Mouse (Mus musculus): ENCODE measurements around the gene Foxm1. TPM values are rescaled to one million over a fixed set of nuclear protein-coding genes. Genes with fewer than 3 reads are reported as not detected.

Foxm1 gene
- total and polyA plus RNA-seq, 3 experiments, result 13.7 to 61.9 (median 31.1) TPM

- Histone ChIP-seq H3K9me3 (replicated peaks; ENCODE audit: insufficient read depth, low read length) (no peaks in the 10 kb centered on the region), H3K9ac (ENCODE audit: control insufficient read depth, low read depth, low read length, poor library complexity, severe bottlenecking) (no peak overlapping the region), H3K4me3 (ENCODE audit: control insufficient read depth in 1 of 2, insufficient read depth in 1 of 2, low read depth in 2 of 2, low read length in 2 of 2) (no peak overlapping the region), H3K27me3 (ENCODE audit: control insufficient read depth in 1 of 2, insufficient read depth in 2 of 2, low read length in 2 of 2) (no peaks in the 10 kb centered on the region), H3K36me3 (ENCODE audit: control insufficient read depth in 1 of 2, insufficient read depth in 2 of 2, low read length in 2 of 2) (peaks cover 0 to 19% of the 10 kb centered on the region in 2 experiments; a peak in 2 of 4 replicates), H3K27ac (ENCODE audit: control insufficient read depth, low read depth, low read length) (no peak overlapping the region), H3K4me1 (ENCODE audit: control insufficient read depth in 1 of 2, insufficient read depth in 2 of 2, low read length in 2 of 2) (peaks cover 2 to 16% of the 10 kb centered on the region in 2 experiments; a peak in 3 of 4 replicates), H3K79me2 (ENCODE audit: control insufficient read depth, insufficient read depth, low read length, poor library complexity) (no peaks in the 10 kb centered on the region)
- DNase-seq (ENCODE audit: low read depth, low spot score), result no peak
- no peak for TF ChIP-seq ZKSCAN1 (IDR thresholded peaks at IDR 0.05; ENCODE audit: low read depth, low read length)
- no peak for TF ChIP-seq USF1 (IDR thresholded peaks at IDR 0.05; ENCODE audit: low read depth, low read length)
- TF ChIP-seq UBTF (IDR thresholded peaks at IDR 0.05; ENCODE audit: borderline replicate concordance, insufficient read depth, low read depth, low read length), result no peak
- TF ChIP-seq CHD1 (IDR thresholded peaks at IDR 0.05; ENCODE audit: low read depth, low read length), result no peak
- TF ChIP-seq BHLHE40 (IDR thresholded peaks at IDR 0.05; ENCODE audit: borderline replicate concordance, low read depth, low read length), result no peak
- no peak for TF ChIP-seq SMC3 (IDR thresholded peaks at IDR 0.05; ENCODE audit: low read depth, low read length)
- no peak for TF ChIP-seq POLR2AphosphoS2 (IDR thresholded peaks at IDR 0.05; ENCODE audit: low read length)
- no peak for TF ChIP-seq MYC (IDR thresholded peaks at IDR 0.05; ENCODE audit: low read depth, low read length)
- no peak for TF ChIP-seq NRF1 (IDR thresholded peaks at IDR 0.05; ENCODE audit: insufficient read depth, low read depth, low read length, poor library complexity, severe bottlenecking)
- TF ChIP-seq CTCF (IDR thresholded peaks at IDR 0.05 in 2 of 3, conservative IDR thresholded peaks at IDR 0.05 in 1 of 3; ENCODE audit: control insufficient read depth in 1 of 3, insufficient read depth in 1 of 3, low read depth in 2 of 3, low read length in 3 of 3, poor library complexity in 1 of 3, severe bottlenecking in 1 of 3), result no peak
- TF ChIP-seq CHD2 (IDR thresholded peaks at IDR 0.05; ENCODE audit: low read length), result no peak
- no peak for TF ChIP-seq TCF12 (IDR thresholded peaks at IDR 0.05; ENCODE audit: low read depth, low read length)
- TF ChIP-seq MAFK (IDR thresholded peaks at IDR 0.05; ENCODE audit: borderline replicate concordance, low read depth, low read length), result no peak
- no peak for TF ChIP-seq MXI1 (IDR thresholded peaks at IDR 0.05; ENCODE audit: low read depth, low read length)
- TF ChIP-seq ZNF384 (IDR thresholded peaks at IDR 0.05; ENCODE audit: low read depth, low read length), result no peak
- TF ChIP-seq JUND (IDR thresholded peaks at IDR 0.05; ENCODE audit: low read depth, low read length), result no peak
Measured at GRCm38 (mm10) chr6:128349711-128350110, 13.1 kb upstream of the Foxm1 start.

- Histone ChIP-seq H3K27ac (ENCODE audit: control insufficient read depth, low read depth, low read length) (no peak overlapping the region), H3K9me3 (replicated peaks; ENCODE audit: insufficient read depth, low read length) (no peaks in the 10 kb centered on the region), H3K36me3 (ENCODE audit: control insufficient read depth in 1 of 2, insufficient read depth in 2 of 2, low read length in 2 of 2) (peaks cover 0 to 8% of the 10 kb centered on the region in 2 experiments; a peak in 3 of 4 replicates), H3K4me1 (ENCODE audit: control insufficient read depth in 1 of 2, insufficient read depth in 2 of 2, low read length in 2 of 2) (peaks cover 0 to 5% of the 10 kb centered on the region in 2 experiments; a peak in 2 of 4 replicates), H3K79me2 (ENCODE audit: control insufficient read depth, insufficient read depth, low read length, poor library complexity) (peaks cover 4% of the 10 kb centered on the region), H3K9ac (ENCODE audit: control insufficient read depth, low read depth, low read length, poor library complexity, severe bottlenecking) (no peak overlapping the region), H3K4me3 (ENCODE audit: control insufficient read depth in 1 of 2, insufficient read depth in 1 of 2, low read depth in 2 of 2, low read length in 2 of 2) (no peak overlapping the region), H3K27me3 (ENCODE audit: control insufficient read depth in 1 of 2, insufficient read depth in 2 of 2, low read length in 2 of 2) (no peaks in the 10 kb centered on the region)
- TF ChIP-seq POLR2AphosphoS2 (IDR thresholded peaks at IDR 0.05; ENCODE audit: low read length) (no peak), ELF1 (IDR thresholded peaks at IDR 0.05; ENCODE audit: low read depth, low read length) (no peak), MEF2A (IDR thresholded peaks at IDR 0.05; ENCODE audit: extremely low read depth, insufficient replicate concordance, low read depth, low read length, poor library complexity, severe bottlenecking) (no peak)
- peak; percentile 33 for DNase-seq (ENCODE audit: low read depth, low spot score)
Measured at GRCm38 (mm10) chr6:128354140-128354539, 8.6 kb upstream of the Foxm1 start.
